Mouse (Mus musculus) intestine, embryonic 14.5 days (tissue): ENCODE results near the gene Map3k5. TPM values are rescaled to one million over a fixed set of nuclear protein-coding genes. Genes with fewer than 3 reads are reported as not detected.

ENCODE experiments used
- ATAC-seq: fragments of 200-750 bp; cut with Nextera tagmentation; replicated peaks from 2 replicates; pipeline ENCODE4 v1.8.0; 2017; ENCODE audit warnings: low read depth, moderate number of reproducible peaks, moderate TSS enrichment, moderate library complexity; ENCODE audit not compliant: low FRiP score, low TSS enrichment
- DNase-seq: peaks from one replicate; pipeline ENCODE4 v3.0.0-alpha.2; 2018; ENCODE audit warnings: low spot score
- H3K27ac ChIP-seq: fragments of 300-500 bp; sonication (generic); 2 replicates; pipeline ENCODE4 v1.5.1; 2014; ENCODE audit warnings: low read depth, mild to moderate bottlenecking, control low read depth
- H3K27me3 ChIP-seq: fragments of 300-500 bp; sonication (generic); replicated peaks from 2 replicates; pipeline ENCODE4 v1.6.1; 2014; ENCODE audit warnings: low read length, control low read depth; ENCODE audit not compliant: control insufficient read depth, insufficient read depth
- H3K36me3 ChIP-seq: fragments of 300-500 bp; sonication (generic); 2 replicates; pipeline ENCODE4 v1.6.1; 2014; ENCODE audit warnings: low read length, control low read depth; ENCODE audit not compliant: control insufficient read depth, insufficient read depth
- H3K4me1 ChIP-seq: fragments of 300-500 bp; sonication (generic); replicated peaks from 2 replicates; pipeline ENCODE4 v1.6.1; 2014; ENCODE audit warnings: low read length, control low read depth, mixed read lengths; ENCODE audit not compliant: control insufficient read depth, insufficient read depth
- H3K4me2 ChIP-seq: fragments of 300-500 bp; sonication (generic); 2 replicates; pipeline ENCODE4 v1.6.1; 2014; ENCODE audit warnings: low read length
- H3K4me3 ChIP-seq: fragments of 300-500 bp; sonication (generic); 2 replicates; pipeline ENCODE4 v1.5.1; 2014; ENCODE audit warnings: low read depth, low read length, control low read depth, mixed read lengths
- H3K9ac ChIP-seq: fragments of 300-500 bp; sonication (generic); 2 replicates; pipeline ENCODE4 v1.6.1; 2014; ENCODE audit warnings: mild to moderate bottlenecking, low read length
- H3K9me3 ChIP-seq: fragments of 300-500 bp; sonication (generic); 2 replicates; pipeline ENCODE4 v1.6.1; 2016; ENCODE audit warnings: low read length, control low read depth; ENCODE audit not compliant: control insufficient read depth
- WGBS: fragments of 180-500 bp; shearing (Covaris S2); extraction: QIAGEN DNeasy Blood & Tissue Kit; methylation state at CpG from one replicate; pipeline ENCODE4 v1.1.7; 2014; 5-methylcytosine and 5-hydroxymethylcytosine counted together
- polyA plus RNA-seq: library from polyadenylated mRNA; unstranded; fragments of >200 nt; fragmentation: Nextera tagmentation; extraction: Ambion mirVana; gene quantifications from 2 replicates; pipeline ENCODE4 v1.2.1, GENCODE M21; 2014

Gene Map3k5
- polyA plus RNA-seq, 1 experiment from 2014 or later, result 2.8 TPM

DNA sequence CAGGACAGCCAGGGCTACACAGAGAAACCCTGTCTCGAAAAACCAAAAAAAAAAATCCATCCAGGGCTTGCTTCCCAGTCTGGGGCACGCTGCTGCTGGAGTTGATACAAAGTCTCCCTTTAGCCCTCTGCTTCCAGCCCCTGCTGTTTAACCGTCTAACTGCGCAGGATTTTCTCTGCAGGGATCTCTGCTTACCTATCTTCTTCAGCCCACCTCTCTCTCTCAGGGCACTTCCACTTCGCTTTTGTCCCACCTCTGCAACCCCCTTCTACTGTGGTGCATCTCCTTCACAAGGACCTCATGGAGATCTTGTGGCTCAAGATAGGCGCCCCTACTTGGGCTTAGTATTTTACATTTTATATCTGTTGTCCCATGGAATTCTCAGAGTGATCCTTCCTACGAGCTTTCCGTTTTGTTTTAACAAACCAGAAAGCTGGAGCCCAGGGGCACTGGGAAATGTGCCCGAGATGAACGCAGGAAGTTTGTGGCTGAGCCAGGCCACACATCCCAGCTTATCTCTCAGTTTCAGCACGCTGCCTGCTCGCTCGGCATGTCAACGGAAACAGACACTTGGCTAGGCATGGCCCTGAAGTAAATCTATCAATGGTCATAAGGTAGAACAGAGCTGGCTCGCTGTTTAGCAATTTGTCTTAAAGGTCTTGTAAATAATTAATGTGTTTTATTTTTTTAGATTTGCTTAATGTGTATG, 201.2 kb downstream of the Map3k5 start:
- Histone ChIP-seq H3K27me3 (no peaks in the 10 kb centered on the region), H3K4me2 (no peak overlapping the region), H3K9me3 (no peaks in the 10 kb centered on the region), H3K36me3 (no peaks in the 10 kb centered on the region), H3K4me1 (no peaks in the 10 kb centered on the region), H3K4me3 (no peak overlapping the region), H3K9ac (no peak overlapping the region), H3K27ac (no peak overlapping the region)
- ATAC-seq (no peak), DNase-seq (no peak)
- 69% methylated on average over 15 of the region's 15 CpGs for WGBS

DNA sequence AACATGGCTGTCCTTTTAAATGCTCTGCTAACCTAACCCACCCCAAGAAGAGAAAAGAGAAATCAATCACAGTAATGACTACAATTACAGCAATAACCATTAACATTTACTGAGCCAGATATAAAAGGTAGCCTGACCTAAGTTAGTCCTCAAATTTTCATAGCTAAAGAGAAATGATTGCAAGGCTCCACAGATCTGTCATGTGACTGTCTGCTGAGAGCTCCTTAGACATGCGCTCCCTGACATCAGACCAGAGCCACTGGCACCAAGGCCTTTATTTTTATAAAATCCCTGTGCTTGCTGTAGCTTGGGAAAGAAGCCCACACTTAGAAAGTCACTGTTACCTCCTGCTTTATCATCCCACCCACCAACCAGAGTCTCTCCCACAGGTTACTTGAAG, 202.2 kb downstream of the Map3k5 start:
- Histone ChIP-seq H3K9ac (no peak overlapping the region), H3K36me3 (no peaks in the 10 kb centered on the region), H3K4me3 (no peak overlapping the region), H3K27me3 (no peaks in the 10 kb centered on the region), H3K27ac (no peak overlapping the region), H3K4me2 (no peak overlapping the region), H3K9me3 (no peaks in the 10 kb centered on the region), H3K4me1 (no peaks in the 10 kb centered on the region)
- WGBS, result 84% methylated on average over 1 of the region's 1 CpGs
- DNase-seq (no peak), ATAC-seq (no peak)

- DNase-seq (no peak), ATAC-seq (no peak)
- Histone ChIP-seq H3K4me1 (no peaks in the 10 kb centered on the region), H3K9ac (no peak overlapping the region), H3K4me3 (no peak overlapping the region), H3K4me2 (no peak overlapping the region), H3K27me3 (no peaks in the 10 kb centered on the region), H3K9me3 (no peaks in the 10 kb centered on the region), H3K27ac (no peak overlapping the region), H3K36me3 (no peaks in the 10 kb centered on the region)
- WGBS, result 59% methylated on average over 17 of the region's 17 CpGs
Measured at GRCm38 (mm10) chr10:20141376-20141775, 207.1 kb downstream of the Map3k5 start.

DNA sequence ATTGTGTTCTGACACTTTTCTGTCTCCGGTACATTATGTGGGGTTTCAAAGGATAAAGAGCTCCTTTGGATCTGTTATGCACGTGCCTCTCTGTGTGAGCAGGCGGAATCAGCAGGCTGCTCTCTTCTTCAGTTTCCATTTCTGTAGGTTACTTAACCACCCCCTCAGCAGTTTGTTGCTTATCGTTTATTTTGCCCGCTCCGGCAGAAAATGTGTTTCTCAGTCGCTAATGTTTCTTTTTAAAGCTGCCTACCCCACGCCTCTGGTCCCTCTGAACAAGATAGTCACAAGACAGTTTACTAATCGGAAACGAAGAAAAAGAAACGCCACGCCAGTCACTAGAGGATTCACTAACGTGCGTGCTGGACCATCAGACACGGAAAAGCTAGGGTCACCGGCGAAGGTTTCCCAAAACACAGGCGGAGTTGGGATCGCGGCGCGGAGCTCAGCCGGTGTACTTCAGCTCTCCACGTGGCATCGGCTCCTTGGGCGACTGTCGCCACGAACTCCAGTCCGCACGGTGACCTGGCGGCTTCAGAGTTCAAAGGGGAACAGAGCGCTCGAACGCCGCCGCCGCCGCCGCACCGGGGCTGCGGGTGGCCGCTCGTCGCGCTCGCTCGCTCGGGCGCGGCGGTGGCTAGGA, 214.0 kb downstream of the Map3k5 start, which contains the start of gene Map7:
TSS of gene Map7 (plus strand) at position 342 of the 643 bp plus-strand sequence.
- Histone ChIP-seq H3K27me3 (peaks cover 42% of the 10 kb centered on the region), H3K27ac (peak within 1 kb of the TSS; percentile 43), H3K9me3 (no peaks in the 10 kb centered on the region), H3K4me3 (peak within 1 kb of the TSS; percentile 71), H3K9ac (peak within 1 kb of the TSS; percentile 64), H3K36me3 (no peaks in the 10 kb centered on the region), H3K4me2 (peak within 1 kb of the TSS; percentile 86), H3K4me1 (no peaks in the 10 kb centered on the region)
- WGBS, result 5% methylated on average over 51 of the region's 51 CpGs
- ATAC-seq, result peak; percentile 36
- peak; percentile 79 for DNase-seq

- WGBS, result under 1% methylated on average over 52 of the region's 58 CpGs
- DNase-seq, result peak; percentile 78
- Histone ChIP-seq H3K27ac (peak overlapping the region; percentile 43), H3K4me1 (no peaks in the 10 kb centered on the region), H3K36me3 (no peaks in the 10 kb centered on the region), H3K4me2 (peak overlapping the region; percentile 86), H3K9me3 (no peaks in the 10 kb centered on the region), H3K4me3 (peak overlapping the region; percentile 71), H3K27me3 (peaks cover 42% of the 10 kb centered on the region), H3K9ac (peak overlapping the region; percentile 64)
- ATAC-seq, result peak; percentile 94
Measured at GRCm38 (mm10) chr10:20148773-20149120, 214.5 kb downstream of the Map3k5 start.

DNA sequence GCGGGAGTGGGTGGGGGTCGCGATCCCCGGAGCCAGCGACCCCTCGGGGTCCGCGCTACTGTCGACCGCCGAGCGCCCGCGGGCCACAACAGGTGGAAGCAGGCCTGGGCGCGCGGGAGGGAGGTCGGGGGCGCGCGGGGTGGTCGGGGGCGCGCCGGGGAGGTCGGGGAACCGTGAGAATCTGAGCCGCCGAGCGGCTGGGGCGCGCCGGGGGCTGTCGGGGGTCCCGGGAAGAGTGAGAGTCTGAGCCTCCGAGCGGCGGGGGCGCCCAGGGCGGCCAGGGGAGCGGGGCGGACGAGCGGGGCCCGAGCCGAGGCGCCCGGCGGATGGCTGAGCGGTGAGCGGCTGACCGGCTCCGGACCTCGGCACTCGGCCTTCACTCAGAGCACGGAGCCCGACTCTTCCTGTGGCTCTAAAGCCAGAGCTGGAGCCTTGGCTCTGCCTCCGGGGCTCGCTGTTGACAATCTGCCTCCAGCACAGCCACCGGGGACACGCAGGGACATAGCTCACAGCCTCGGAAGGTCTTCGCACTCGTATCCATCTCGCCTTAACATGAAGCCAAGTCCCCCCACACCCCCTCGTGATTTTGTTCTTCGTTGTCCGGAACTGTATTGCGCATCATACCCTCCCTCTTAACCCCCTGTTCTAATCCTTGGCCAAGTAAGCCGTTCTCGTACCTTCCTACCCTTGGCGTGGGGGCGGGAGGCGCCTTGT, 215.0 kb downstream of the Map3k5 start:
- H3K36me3 ChIP-seq, result no peaks in the 10 kb centered on the region
- DNase-seq (peak; percentile 80), ATAC-seq (peak; percentile 76)
- H3K9me3 ChIP-seq, result no peaks in the 10 kb centered on the region
- no peaks in the 10 kb centered on the region for H3K4me1 ChIP-seq
- H3K27me3 ChIP-seq, result peaks cover 42% of the 10 kb centered on the region
- peak overlapping the region; percentile 43 for H3K27ac ChIP-seq
- 1% methylated on average over 71 of the region's 74 CpGs for WGBS
- peak overlapping the region; percentile 64 for H3K9ac ChIP-seq
- H3K4me3 ChIP-seq, result peak overlapping the region; percentile 71
- peak overlapping the region; percentile 86 for H3K4me2 ChIP-seq

DNA sequence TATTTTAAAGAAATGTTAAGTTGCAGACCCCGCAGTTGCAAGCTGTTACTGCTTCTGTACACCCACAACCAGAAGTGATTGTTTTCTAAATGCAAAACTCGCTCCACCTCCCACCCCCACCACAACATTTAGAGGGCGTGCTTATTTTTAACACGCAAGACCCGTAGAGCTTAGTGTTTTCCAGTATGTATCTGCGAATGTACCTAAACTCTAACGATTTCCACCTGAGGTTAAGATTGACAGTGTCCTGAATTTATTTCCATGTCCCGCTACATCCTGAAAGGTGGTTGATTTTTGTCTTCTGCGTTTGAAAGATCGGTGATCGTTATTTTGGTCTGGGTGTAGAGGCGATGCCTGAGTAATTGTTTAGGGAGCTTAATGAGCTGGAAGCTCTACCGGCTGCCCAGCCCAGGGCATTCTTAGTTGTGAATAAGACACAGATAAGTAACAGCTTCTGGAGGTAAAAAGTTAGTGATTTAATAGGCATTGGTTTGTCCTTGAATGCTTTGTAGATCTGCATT, 215.6 kb downstream of the Map3k5 start:
- no peaks in the 10 kb centered on the region for H3K4me1 ChIP-seq
- H3K36me3 ChIP-seq, result no peaks in the 10 kb centered on the region
- peak overlapping the region; percentile 86 for H3K4me2 ChIP-seq
- DNase-seq, result no peak
- H3K27me3 ChIP-seq, result peaks cover 42% of the 10 kb centered on the region
- H3K4me3 ChIP-seq, result peak overlapping the region; percentile 71
- H3K9me3 ChIP-seq, result no peaks in the 10 kb centered on the region
- H3K9ac ChIP-seq, result peak overlapping the region; percentile 64
- 4% methylated on average over 13 of the region's 13 CpGs for WGBS
- ATAC-seq, result no peak
- H3K27ac ChIP-seq, result no peak overlapping the region

DNA sequence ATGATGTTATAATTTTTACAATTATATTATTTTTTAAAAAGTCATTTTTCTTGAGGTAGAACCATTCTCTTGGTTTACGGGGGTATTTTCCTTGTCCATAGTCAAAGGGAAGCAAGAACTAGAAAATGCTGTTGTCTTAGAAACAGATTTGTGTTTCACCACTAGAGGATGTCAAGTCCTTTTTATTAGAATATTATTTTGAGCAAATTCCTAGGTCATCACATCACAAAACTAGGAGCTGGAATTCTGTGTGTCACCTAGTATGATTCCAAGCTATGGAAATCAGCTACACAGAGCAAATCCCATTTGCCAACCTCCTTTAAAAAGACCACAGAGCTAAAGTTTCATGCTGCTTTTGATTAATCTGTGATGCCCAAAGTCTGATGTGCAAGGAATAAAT, 217.9 kb downstream of the Map3k5 start:
- Histone ChIP-seq H3K4me1 (no peaks in the 10 kb centered on the region), H3K4me3 (no peak overlapping the region), H3K9me3 (no peaks in the 10 kb centered on the region), H3K4me2 (no peak overlapping the region), H3K27me3 (peaks cover 37% of the 10 kb centered on the region), H3K27ac (no peak overlapping the region), H3K9ac (no peak overlapping the region), H3K36me3 (no peaks in the 10 kb centered on the region)
- ATAC-seq, result no peak
- 83% methylated on average over 1 of the region's 1 CpGs for WGBS
- DNase-seq, result no peak
